Mouse (Mus musculus): ENCODE results near the gene Olfr193.
"Not testable (repeated sequence)": the region's sequence is repeated elsewhere in the genome, so short reads cannot be mapped to it uniquely, and the experiment has no call there.

The Olfr193 gene

DNA sequence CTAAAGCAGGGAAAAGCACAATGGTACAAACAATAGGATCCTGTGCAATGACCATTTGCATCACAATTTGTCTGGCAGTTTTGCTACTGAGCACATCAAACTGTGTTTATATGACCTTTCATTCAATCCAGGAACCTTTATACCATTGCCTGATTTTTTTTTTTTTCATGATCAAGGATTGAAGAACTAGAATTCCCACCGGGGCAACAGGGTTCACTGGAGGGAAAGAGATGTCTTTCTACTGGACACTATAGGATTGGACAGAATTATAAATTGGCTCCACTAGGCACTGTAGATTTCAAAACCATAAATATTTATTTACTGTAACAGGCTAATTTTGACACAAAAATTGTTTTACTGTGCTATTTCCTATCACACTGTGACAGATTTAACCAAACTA lies at the start of gene Olfr193:
Gene Olfr193 (minus strand): TSS at position 101 of the 400 bp plus-strand sequence.
- no peak for DNase-seq (ENCODE audit: low spot score)

DNA sequence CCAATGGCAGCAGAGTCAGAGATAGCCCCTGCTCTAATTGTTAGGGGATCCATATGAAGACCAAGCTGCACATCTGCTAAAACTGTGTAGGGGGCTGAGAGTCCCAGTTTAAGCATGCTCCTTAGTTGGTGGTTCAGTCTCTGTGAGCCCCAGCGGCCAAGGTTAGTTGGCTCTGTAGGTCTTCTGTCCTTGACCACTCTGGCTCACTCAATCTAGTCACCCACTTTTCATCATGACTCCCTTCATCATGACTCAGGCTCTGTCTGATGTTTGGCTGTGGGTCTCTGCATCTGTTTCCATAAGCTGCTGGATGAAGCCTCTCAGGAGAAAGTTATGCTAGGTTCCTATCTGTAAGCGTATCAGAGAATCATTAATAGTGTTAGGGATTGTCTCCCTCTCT lies 40.3 kb upstream of the Olfr193 start:
- no peak for DNase-seq (ENCODE audit: low spot score)

DNA sequence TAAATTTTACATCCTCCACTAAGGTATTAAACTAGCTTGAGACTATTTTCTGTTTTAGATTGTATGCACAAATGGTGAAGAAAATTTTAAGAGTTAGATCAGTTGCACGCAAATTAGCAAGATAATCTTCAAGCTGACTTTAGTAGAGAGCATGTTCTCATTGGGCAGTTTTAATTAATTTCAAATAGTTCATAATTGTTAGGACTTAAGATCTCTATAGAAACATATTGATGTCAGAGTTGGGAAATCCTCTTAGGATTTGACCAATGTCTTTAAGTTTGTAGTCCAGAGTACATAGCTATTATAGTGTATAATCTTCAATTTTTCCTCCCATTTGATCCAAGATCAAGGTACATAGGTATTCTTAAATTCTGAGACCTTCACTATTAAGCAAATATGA lies 35.1 kb upstream of the Olfr193 start, which contains the start of gene Olfr195:
Gene Olfr195 (plus strand): TSS at position 301 of the 400 bp plus-strand sequence.
- no peak for DNase-seq (ENCODE audit: low spot score)

DNA sequence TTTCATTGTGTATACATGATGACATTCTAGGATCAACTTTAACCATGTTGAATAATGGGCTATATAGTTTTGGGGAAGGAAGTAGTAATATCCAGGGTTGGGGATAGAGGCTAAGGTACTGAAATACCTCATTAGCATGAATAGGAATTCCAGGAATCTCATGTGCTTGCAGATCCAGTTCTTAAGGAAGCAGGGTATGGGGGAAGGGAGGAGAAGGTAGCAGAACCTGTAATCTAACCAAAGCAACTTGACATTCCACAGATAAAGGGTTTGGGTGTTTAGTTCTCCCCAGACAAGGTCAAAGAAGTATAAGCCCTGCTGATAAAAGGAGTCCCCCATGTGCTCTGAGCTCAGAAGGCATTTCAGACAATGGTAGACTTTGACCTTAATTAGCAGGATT lies 29.4 kb upstream of the Olfr193 start:
- no peak for DNase-seq (ENCODE audit: low spot score)

DNA sequence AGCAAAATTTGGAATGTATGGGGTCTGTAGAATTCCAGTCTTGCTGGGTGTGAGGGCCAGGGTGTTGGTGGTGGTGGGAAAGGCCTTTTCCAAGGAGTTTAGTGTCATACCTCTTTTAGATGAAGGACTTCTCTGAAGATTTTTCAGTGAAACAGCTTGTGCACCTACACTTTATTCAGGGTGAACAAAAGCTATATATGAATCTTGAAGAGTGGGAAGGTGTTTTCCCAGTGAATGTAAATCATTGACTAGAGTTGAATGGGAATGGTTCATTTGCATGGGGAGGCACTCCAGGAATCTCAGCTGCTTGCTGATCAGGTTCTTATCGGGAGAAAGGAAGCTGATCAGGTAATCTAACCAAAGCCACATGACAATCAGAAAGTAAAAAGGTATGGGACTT lies 19.1 kb upstream of the Olfr193 start:
- DNase-seq (ENCODE audit: low spot score): no peak

DNA sequence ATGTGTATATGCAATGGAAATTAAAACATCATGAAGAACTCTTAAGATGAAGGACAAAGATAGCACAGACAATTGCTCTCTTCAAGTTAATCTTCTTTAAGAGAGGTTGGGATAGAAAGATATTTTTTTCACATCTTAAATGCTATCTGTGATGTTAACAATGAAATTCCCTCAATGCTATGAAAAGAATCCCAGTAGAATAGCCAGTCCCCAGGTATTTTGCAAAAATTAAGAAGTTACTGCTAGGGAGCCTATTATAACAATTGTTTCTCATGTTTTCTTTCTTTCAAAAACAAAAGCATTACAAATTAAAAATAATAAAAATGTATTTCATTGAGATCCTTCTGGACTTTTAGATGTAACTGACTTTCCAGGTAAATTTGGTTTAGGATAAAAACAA lies 9.3 kb upstream of the Olfr193 start, which contains the start of gene Olfr194:
Gene Olfr194 (minus strand): TSS at position 101 of the 400 bp plus-strand sequence.
- no peak for DNase-seq (ENCODE audit: low spot score)

DNA sequence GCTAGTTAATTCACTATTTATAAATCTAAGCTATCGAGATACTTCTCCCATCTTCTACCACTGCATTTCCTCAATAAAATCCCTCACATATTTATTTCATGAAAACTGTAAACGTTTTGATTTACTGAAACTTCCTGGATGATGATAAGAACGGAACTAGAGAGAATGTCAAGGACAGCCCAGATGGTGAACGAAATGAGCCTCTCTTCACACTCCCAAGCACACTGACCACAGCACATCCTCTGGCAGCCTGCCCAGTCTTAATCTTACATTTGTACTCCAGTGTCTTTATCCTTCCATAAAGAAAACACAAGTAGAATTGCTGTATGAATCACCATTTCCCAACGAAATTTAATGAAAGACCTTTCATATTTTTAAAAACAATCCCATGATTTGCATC lies 3.2 kb downstream of the Olfr193 start:
- not testable (repeated sequence) for DNase-seq (ENCODE audit: low spot score)

DNA sequence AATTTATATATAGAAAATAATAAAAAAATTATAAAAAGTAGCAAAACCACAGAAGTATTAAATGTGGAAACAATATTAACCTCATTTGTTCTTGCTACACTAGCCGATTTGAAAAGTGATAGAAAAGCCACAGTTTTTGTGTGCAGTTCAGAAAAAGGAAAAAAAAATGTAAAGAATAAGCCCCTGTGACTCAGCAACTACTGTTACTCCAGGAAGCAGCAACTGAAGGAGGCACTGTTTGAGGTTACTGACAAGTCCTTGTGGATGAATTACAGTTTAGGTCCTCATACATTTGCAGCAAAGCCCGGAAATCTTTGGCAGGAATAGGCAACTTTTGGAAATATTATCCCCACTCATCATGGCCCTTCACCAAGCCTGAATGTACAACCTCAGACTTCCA lies 6.4 kb downstream of the Olfr193 start:
- DNase-seq (ENCODE audit: low spot score): no peak

DNA sequence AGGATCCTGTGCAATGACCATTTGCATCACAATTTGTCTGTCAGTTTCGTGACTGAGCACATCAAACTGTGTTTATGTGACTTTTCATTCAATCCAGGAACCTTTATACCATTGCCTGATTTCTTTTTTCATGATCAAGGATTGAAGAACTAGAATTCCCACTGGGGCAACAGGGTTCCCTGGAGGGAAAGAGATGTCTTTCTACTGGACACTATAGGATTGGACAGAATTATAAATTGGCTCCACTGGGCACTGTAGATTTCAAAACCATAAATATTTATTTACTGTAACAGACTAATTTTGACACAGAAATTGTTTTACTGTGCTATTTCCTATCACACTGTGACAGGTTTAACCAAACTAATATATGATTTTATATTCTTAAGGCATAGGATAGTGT lies 22.0 kb downstream of the Olfr193 start, which contains the start of gene Olfr191:
Gene Olfr191 (minus strand): TSS at position 101 of the 400 bp plus-strand sequence.
- not testable (repeated sequence) for DNase-seq (ENCODE audit: low spot score)

DNA sequence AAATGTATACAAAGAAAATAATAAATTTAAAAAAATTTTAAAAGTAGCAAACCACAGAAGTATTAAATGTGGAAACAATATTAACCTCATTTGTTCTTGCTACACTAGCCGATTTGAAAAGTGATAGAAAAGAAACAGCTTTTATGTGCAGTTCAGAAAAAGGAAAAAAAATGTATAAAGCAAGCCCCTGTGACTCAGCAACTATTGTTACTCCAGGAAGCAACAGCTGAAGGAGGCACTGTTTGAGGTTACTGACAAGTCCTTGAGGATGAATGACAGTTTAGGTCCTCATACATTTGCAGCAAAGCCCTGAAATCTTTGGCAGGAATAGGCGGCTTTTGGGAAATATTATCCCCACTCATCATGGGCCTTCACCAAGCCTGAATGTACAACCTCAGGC lies 30.6 kb downstream of the Olfr193 start:
- not testable (repeated sequence) for DNase-seq (ENCODE audit: low spot score)

DNA sequence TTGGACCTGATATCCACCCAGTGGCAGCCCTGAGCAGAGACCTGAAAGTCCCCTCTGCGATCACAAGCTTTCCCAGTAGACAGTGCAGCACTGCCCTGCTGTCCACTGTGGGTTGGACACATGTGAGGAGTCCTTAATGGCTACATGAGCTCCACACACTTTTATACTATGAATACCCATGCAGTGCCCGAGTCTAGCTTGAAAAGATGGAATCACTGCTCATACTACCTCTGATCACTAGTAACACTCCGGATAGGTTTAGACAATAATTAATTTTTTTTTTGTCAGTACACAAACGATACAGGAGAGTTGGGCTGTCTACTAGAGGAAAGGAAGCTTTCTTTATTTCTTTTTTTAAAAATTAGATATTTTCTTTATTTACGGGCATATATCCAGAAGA lies 33.8 kb downstream of the Olfr193 start, which contains the start of gene Olfr190:
Gene Olfr190 (minus strand): TSS at position 101 of the 400 bp plus-strand sequence.
- no peak for DNase-seq (ENCODE audit: low spot score)

DNA sequence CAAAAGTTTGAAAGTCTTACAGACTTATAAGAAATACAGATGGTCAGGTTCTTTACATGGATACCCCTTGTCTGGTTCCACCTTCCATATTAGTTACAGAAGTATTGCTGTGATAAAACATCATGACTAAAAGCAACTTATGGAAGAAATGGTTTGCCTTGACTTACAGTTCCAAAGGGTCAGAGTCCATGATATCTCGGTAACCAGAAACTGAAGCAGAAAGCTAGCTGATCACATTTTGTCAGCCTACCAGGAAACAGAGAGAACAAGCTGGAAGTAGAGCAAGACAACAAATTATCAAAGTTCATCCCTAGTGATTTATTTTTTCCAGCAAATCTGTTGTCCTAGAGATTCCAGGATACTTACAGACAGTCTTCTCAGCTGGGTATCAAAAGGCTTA lies 38.2 kb downstream of the Olfr193 start:
- no peak for DNase-seq (ENCODE audit: low spot score)

DNA sequence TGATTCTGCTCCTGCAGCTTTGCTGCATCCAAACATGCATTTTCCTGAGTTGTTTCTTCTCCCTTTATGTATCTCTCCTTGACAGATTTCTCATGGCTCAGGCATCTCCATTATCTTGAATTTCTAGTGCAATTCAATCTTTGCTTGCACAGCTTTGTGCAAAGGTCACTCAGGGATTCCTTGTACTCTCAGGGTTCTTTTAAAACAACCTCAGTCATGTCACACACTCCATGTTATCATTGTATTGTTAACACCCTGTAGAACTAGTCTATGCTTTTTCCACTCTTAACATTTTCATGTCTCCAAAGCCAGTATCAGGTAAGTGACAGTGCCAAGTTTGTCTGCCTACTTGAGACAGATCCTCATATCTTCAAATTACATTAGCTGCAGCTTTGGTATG lies 39.9 kb downstream of the Olfr193 start:
- DNase-seq (ENCODE audit: low spot score): no peak

DNA sequence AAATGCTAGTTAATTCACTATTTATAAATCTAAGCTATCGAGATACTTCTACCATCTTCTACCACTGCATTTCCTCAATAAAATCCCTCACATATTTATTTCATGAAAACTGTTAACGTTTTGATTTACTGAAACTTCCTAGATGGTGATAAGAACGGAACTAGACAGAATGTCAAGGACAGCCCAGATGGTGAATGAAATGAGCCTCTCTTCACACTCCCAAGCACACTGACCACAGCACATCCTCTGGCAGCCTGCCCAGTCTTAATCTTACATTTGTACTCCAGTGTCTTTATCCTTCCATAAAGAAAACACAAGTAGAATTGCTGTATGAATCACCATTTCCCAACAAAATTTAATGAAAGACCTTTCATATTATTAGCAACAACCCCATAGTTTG lies 49.3 kb downstream of the Olfr193 start:
- not testable (repeated sequence) for DNase-seq (ENCODE audit: low spot score)

Measured in ovary, postnatal 14 days (tissue).